Mouse (Mus musculus) embryonic fibroblast, embryonic 13.5 days (primary cell): Measurements from ENCODE around the gene Vwa8.

Experiments
- CTCF ChIP-seq: IDR thresholded peaks from 2 replicates; pipeline ENCODE4 v1.5.1; 2011; ENCODE audit warnings: mild to moderate bottlenecking, control low read depth, low read length, moderate library complexity, borderline replicate concordance; ENCODE audit not compliant: insufficient read depth
- POLR2A ChIP-seq: IDR thresholded peaks from 2 replicates; pipeline ENCODE4 v1.6.1; 2011; ENCODE audit warnings: low read depth, mild to moderate bottlenecking, control low read depth, low read length, moderate library complexity

GRCm38 (mm10) chr14:79243038-79243883, 394.4 kb downstream of the Vwa8 start:
- TF ChIP-seq POLR2A: no peak
- TF ChIP-seq CTCF: no peak
